Mouse (Mus musculus) Patski (cell line): Measurements from ENCODE around the gene Ctse. TPM values are rescaled to one million over a fixed set of nuclear protein-coding genes. Genes with fewer than 3 reads are reported as not detected.

Experiments
- ATAC-seq: fragments of 100-300 bp; one replicate; pipeline ENCODE4 v1.8.0; 2021
- CTCF ChIA-PET: fragments of 350-600 bp; sonication (Branson Sonifier 250); formaldehyde crosslinking; loops from one replicate; lab custom pipeline; 2022; ENCODE audit warnings: inconsistent platforms; lab: Charles Lee
- POLR2A ChIA-PET: fragments of 350-600 bp; sonication (Branson Sonifier 250); formaldehyde crosslinking; loops from one replicate; lab custom pipeline; 2022; ENCODE audit warnings: antibody characterized with exemption, inconsistent platforms; lab: Charles Lee
- DNase-seq: peaks from one replicate; pipeline ENCODE4 v3.0.0-alpha.2; 2011; ENCODE audit warnings: low read depth, low spot score
- H3K27me3 ChIP-seq: fragments of 371-371 bp; one replicate; pipeline ENCODE4 v1.5.1; 2021
- CTCF ChIP-seq: fragments of 100-300 bp; IDR thresholded peaks from one replicate; pipeline ENCODE4 v1.5.1; 2021
- in situ Hi-C: fragments of 300-500 bp; cut with MboI; formaldehyde crosslinking; loops from 3 replicates; pipeline ENCODE4 v1.11.1; 2018; ENCODE audit warnings: low pct_unique_long_range_greater_than_20kb, mixed read lengths
- polyA plus RNA-seq: library from polyadenylated mRNA; unstranded; gene quantifications from one replicate; pipeline ENCODE4 v1.2.3, GENCODE M21; 2021

The Ctse gene
- polyA plus RNA-seq, 1 experiment from 2014 or later, result not detected

- ATAC-seq (peak; percentile 70), DNase-seq (no peak)
- H3K27me3 ChIP-seq, result no peaks in the 10 kb centered on the region
- TF ChIP-seq CTCF, result no peak
- ChIA-PET POLR2A (no interaction called here), CTCF (interaction anchor here (0.9 to 1.0 kb wide), 2 partner anchors 14 to 47 kb away, joined by 3 to 4 read pairs; no protein-coding TSS in a partner anchor)
- in situ Hi-C loops, result loop anchor here (5.0 kb wide), 1 partner anchor 48 kb away; no protein-coding TSS in a partner anchor
These were observed 81.0 kb downstream of the Ctse start for GRCm38 (mm10) chr1:131718952-131719694.

GRCm38 (mm10) chr1:131721989-131722388 is 83.9 kb downstream of the Ctse start:
- ChIA-PET CTCF (interaction anchor here (0.9 to 2.5 kb wide), 5 partner anchors 9 to 44 kb away, joined by 3 to 10 read pairs (median 4); no protein-coding TSS in a partner anchor), POLR2A (interaction anchor here (0.7 to 1.0 kb wide), 2 partner anchors 10 to 293 kb away, joined by 3 read pairs; no protein-coding TSS in a partner anchor)
- ATAC-seq, result no peak
- DNase-seq, result no peak
- H3K27me3 ChIP-seq, result no peaks in the 10 kb centered on the region
- TF ChIP-seq CTCF, result no peak
- in situ Hi-C loops, result no loop called here

- H3K27me3 ChIP-seq, result no peaks in the 10 kb centered on the region
- ATAC-seq (no peak), DNase-seq (no peak)
- ChIA-PET CTCF (interaction anchor here (0.9 to 2.5 kb wide), 4 partner anchors 10 to 15 kb away, joined by 3 to 10 read pairs (median 3); no protein-coding TSS in a partner anchor), POLR2A (no interaction called here)
- TF ChIP-seq CTCF, result no peak
- in situ Hi-C loops, result no loop called here
These were observed 85.4 kb downstream of the Ctse start for GRCm38 (mm10) chr1:131723549-131723948.

Other genes with a start within 250 kb of the Ctse start
- gene Srgap2, start 111.0 kb upstream of the Ctse start, polyA plus RNA-seq, result 29.4 TPM
- gene Fam72a, start 110.4 kb upstream of the Ctse start, polyA plus RNA-seq, result 2.3 TPM
- gene Avpr1b, start 39.1 kb upstream of the Ctse start, polyA plus RNA-seq, result not detected
- 0.82 TPM for gene Rab7b, start 50.4 kb downstream of the Ctse start, polyA plus RNA-seq
- 0.01 TPM for gene Slc26a9, start 105.7 kb downstream of the Ctse start, polyA plus RNA-seq
- not detected for gene Pm20d1, start 159.1 kb downstream of the Ctse start, polyA plus RNA-seq
- gene Slc41a1, start 189.2 kb downstream of the Ctse start, polyA plus RNA-seq, result 25.8 TPM
- gene Rab29, start 228.9 kb downstream of the Ctse start, polyA plus RNA-seq, result 12.9 TPM